Mouse (Mus musculus) forebrain, embryonic 15.5 days (tissue): ENCODE results near the gene Myh9. TPM values are rescaled to one million over a fixed set of nuclear protein-coding genes. Genes with fewer than 3 reads are reported as not detected.
A peak's percentile ranks its signal among the peaks of the same experiment; 100 is the strongest.
"Not testable (repeated sequence)": the region's sequence is repeated elsewhere in the genome, so short reads cannot be mapped to it uniquely, and the experiment has no call there.

Experiments
- ATAC-seq: fragments of 200-750 bp; cut with Nextera tagmentation; replicated peaks from 2 replicates; pipeline ENCODE4 v1.8.0; 2017; ENCODE audit warnings: mild to moderate bottlenecking, moderate TSS enrichment, moderate library complexity
- H3K27ac ChIP-seq: fragments of 300-500 bp; sonication (generic); replicated peaks from 2 replicates; pipeline ENCODE4 v1.5.1; 2015; ENCODE audit warnings: mild to moderate bottlenecking, inconsistent platforms
- H3K27me3 ChIP-seq: fragments of 300-500 bp; sonication (generic); 2 replicates; pipeline ENCODE4 v1.6.1; 2015; ENCODE audit warnings: inconsistent platforms
- H3K36me3 ChIP-seq: fragments of 300-500 bp; sonication (generic); 2 replicates; pipeline ENCODE4 v1.6.1; 2015; ENCODE audit warnings: mild to moderate bottlenecking, inconsistent platforms
- H3K4me1 ChIP-seq: fragments of 300-500 bp; sonication (generic); 2 replicates; pipeline ENCODE4 v1.6.1; 2015; ENCODE audit warnings: inconsistent platforms
- H3K4me2 ChIP-seq: fragments of 300-500 bp; sonication (generic); replicated peaks from 2 replicates; pipeline ENCODE4 v1.6.1; 2015; ENCODE audit warnings: mild to moderate bottlenecking, inconsistent platforms
- H3K4me3 ChIP-seq: fragments of 300-500 bp; sonication (generic); 2 replicates; pipeline ENCODE4 v1.5.1; 2015; ENCODE audit warnings: mild to moderate bottlenecking, inconsistent platforms
- H3K9ac ChIP-seq: fragments of 300-500 bp; sonication (generic); replicated peaks from 2 replicates; pipeline ENCODE4 v1.6.1; 2015; ENCODE audit warnings: mild to moderate bottlenecking, inconsistent platforms
- H3K9me3 ChIP-seq: fragments of 300-500 bp; sonication (generic); 2 replicates; pipeline ENCODE4 v1.6.1; 2016; ENCODE audit warnings: inconsistent platforms
- WGBS: fragments of 180-500 bp; shearing (Covaris S2); methylation state at CpG from one replicate; pipeline ENCODE4 v1.1.7; 2015; ENCODE audit warnings: mixed read lengths; 5-methylcytosine and 5-hydroxymethylcytosine counted together
- polyA plus RNA-seq: library from polyadenylated mRNA; unstranded; fragments of >200 nt; fragmentation: Nextera tagmentation; extraction: Ambion mirVana; gene quantifications from 2 replicates; pipeline ENCODE4 v1.2.1, GENCODE M21; 2015

The Myh9 gene
- polyA plus RNA-seq, 1 experiment from 2014 or later: 12.3 TPM

- H3K36me3 ChIP-seq: no peaks in the 10 kb centered on the region
- H3K4me2 ChIP-seq: no peak overlapping the region
- WGBS: 65% methylated on average over 3 of the region's 3 CpGs
- no peak overlapping the region for H3K27ac ChIP-seq
- H3K9me3 ChIP-seq: no peaks in the 10 kb centered on the region
- H3K4me1 ChIP-seq: peaks cover 2% of the 10 kb centered on the region; the same call in 1 of the 2 replicates
- H3K27me3 ChIP-seq: no peaks in the 10 kb centered on the region
- ATAC-seq: no peak
- H3K4me3 ChIP-seq: no peak overlapping the region
- no peak overlapping the region for H3K9ac ChIP-seq
Measured at GRCm38 (mm10) chr15:77847826-77848225, 5.9 kb upstream of the Myh9 start.

- WGBS: 77% methylated on average over 3 of the region's 3 CpGs
- ATAC-seq: no peak
Measured at GRCm38 (mm10) chr15:77847108-77847507, 5.1 kb upstream of the Myh9 start.

GRCm38 (mm10) chr15:77845931-77846595 is 4.1 kb upstream of the Myh9 start:
- H3K4me3 ChIP-seq, H3K27me3 ChIP-seq, H3K36me3 ChIP-seq, H3K4me1 ChIP-seq, H3K9me3 ChIP-seq, H3K9ac ChIP-seq, H3K27ac ChIP-seq, H3K4me2 ChIP-seq, ATAC-seq: not testable (repeated sequence)
- 87% methylated on average over 11 of the region's 11 CpGs for WGBS

More at GRCm38 (mm10) chr15:77847108-77847507, 5.1 kb upstream of the Myh9 start:
- H3K4me1 ChIP-seq: peaks cover 5% of the 10 kb centered on the region; the same call in 1 of the 2 replicates
- no peaks in the 10 kb centered on the region for H3K27me3 ChIP-seq
- H3K4me2 ChIP-seq: no peak overlapping the region
- no peaks in the 10 kb centered on the region for H3K36me3 ChIP-seq
- no peak overlapping the region for H3K27ac ChIP-seq
- no peak overlapping the region for H3K9ac ChIP-seq
- no peaks in the 10 kb centered on the region for H3K9me3 ChIP-seq
- no peak overlapping the region for H3K4me3 ChIP-seq

- ATAC-seq: no peak
- Histone ChIP-seq H3K36me3 (no peaks in the 10 kb centered on the region), H3K4me3 (no peak overlapping the region), H3K9me3 (no peaks in the 10 kb centered on the region), H3K4me1 (peaks cover 16% of the 10 kb centered on the region), H3K27ac (no peak overlapping the region), H3K4me2 (no peak overlapping the region), H3K27me3 (no peaks in the 10 kb centered on the region), H3K9ac (no peak overlapping the region)
- 84% methylated on average over 16 of the region's 16 CpGs for WGBS
Measured at GRCm38 (mm10) chr15:77844955-77845635, 3.1 kb upstream of the Myh9 start.

GRCm38 (mm10) chr15:77844048-77844447 is 2.1 kb upstream of the Myh9 start:
- Histone ChIP-seq H3K9ac (no peak overlapping the region), H3K36me3 (no peaks in the 10 kb centered on the region), H3K27ac (no peak overlapping the region)

DNA sequence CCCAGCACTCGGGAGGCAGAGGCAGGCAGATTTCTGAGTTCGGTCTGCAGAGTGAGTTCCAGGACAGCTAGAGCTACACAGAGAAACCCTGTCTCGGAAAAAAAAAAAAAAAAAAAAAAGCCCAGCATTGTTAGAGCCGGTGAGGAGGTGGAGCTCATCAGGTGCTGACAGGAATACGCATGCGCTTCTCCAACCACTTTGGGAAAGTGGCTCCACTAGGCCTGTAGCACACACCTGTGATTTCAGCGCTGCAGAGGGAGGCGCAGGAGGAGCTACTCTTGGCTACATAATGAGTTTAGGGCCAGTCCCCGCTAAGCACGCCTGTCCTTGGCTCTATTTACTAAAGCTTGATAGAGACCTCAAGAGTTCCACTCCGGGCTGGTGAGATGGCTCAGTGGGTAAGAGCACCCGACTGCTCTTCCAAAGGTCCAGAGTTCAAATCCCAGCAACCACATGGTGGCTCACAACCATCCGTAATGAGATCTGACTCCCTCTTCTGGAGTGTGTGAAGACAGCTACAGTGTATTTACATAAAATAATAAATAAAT is 1.6 kb upstream of the Myh9 start:
- 67% methylated on average over 13 of the region's 13 CpGs for WGBS

More at GRCm38 (mm10) chr15:77844048-77844447, 2.1 kb upstream of the Myh9 start:
- H3K27me3 ChIP-seq: no peaks in the 10 kb centered on the region
- peaks cover 26% of the 10 kb centered on the region for H3K4me1 ChIP-seq
- 76% methylated on average over 6 of the region's 6 CpGs for WGBS
- H3K4me2 ChIP-seq: no peak overlapping the region
- no peak for ATAC-seq
- no peaks in the 10 kb centered on the region for H3K9me3 ChIP-seq
- no peak overlapping the region for H3K4me3 ChIP-seq

DNA sequence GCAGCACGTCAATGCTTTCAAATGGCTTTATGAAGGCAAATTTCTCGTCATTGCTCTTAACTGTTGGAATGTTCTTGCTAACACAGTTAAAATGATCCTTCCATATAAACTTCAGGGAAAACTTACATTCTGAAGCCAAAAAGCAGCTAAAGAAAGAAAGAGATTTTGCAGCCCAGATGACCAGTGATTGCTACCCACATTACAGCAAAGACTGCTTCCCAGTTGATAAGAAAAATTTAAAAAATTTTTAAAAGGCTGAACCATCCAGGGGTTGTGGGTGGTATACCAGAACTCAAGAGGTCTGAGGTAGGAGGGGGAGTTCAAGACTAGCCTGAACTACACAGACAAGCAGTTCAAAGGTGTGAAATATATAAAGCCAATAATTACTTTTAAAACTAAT is 1.1 kb upstream of the Myh9 start:
- Histone ChIP-seq H3K27ac (no peak overlapping the region), H3K4me3 (peak overlapping the region; percentile 60; the same call in 1 of the 2 replicates), H3K36me3 (no peaks in the 10 kb centered on the region), H3K27me3 (no peaks in the 10 kb centered on the region), H3K9ac (no peak overlapping the region), H3K4me1 (peaks cover 26% of the 10 kb centered on the region), H3K9me3 (no peaks in the 10 kb centered on the region), H3K4me2 (peak overlapping the region; percentile 59)
- WGBS: 32% methylated on average over 2 of the region's 2 CpGs
- no peak for ATAC-seq

More for the DNA sequence above, 1.6 kb upstream of the Myh9 start:
- not testable (repeated sequence) for H3K9me3 ChIP-seq, H3K4me3 ChIP-seq, H3K9ac ChIP-seq, H3K36me3 ChIP-seq, H3K27me3 ChIP-seq, ATAC-seq, H3K27ac ChIP-seq, H3K4me2 ChIP-seq
- peaks cover 26% of the 10 kb centered on the region for H3K4me1 ChIP-seq

GRCm38 (mm10) chr15:77841361-77842046 is 471 bp downstream of the Myh9 start:
- peak; percentile 66 for ATAC-seq
- Histone ChIP-seq H3K27me3 (no peaks in the 10 kb centered on the region), H3K9ac (peak overlapping the region; percentile 70), H3K9me3 (no peaks in the 10 kb centered on the region), H3K4me3 (peak overlapping the region; percentile 60), H3K4me1 (peaks cover 39% of the 10 kb centered on the region), H3K27ac (peak overlapping the region; percentile 80), H3K36me3 (no peaks in the 10 kb centered on the region), H3K4me2 (peak overlapping the region; percentile 96)
- WGBS: under 1% methylated on average over 79 of the region's 80 CpGs

- Histone ChIP-seq H3K27me3 (no peaks in the 10 kb centered on the region), H3K9ac (peak overlapping the region; percentile 70), H3K4me1 (peaks cover 45% of the 10 kb centered on the region), H3K4me3 (peak overlapping the region; percentile 60), H3K27ac (0 out of 2 replicates have a peak overlapping the region, but pooled peaks have one; percentile 80), H3K4me2 (peak overlapping the region; percentile 96), H3K9me3 (no peaks in the 10 kb centered on the region), H3K36me3 (no peaks in the 10 kb centered on the region)
- WGBS: 4% methylated on average over 36 of the region's 36 CpGs
- no peak for ATAC-seq
Measured at GRCm38 (mm10) chr15:77840450-77841360, 1.3 kb downstream of the Myh9 start.

DNA sequence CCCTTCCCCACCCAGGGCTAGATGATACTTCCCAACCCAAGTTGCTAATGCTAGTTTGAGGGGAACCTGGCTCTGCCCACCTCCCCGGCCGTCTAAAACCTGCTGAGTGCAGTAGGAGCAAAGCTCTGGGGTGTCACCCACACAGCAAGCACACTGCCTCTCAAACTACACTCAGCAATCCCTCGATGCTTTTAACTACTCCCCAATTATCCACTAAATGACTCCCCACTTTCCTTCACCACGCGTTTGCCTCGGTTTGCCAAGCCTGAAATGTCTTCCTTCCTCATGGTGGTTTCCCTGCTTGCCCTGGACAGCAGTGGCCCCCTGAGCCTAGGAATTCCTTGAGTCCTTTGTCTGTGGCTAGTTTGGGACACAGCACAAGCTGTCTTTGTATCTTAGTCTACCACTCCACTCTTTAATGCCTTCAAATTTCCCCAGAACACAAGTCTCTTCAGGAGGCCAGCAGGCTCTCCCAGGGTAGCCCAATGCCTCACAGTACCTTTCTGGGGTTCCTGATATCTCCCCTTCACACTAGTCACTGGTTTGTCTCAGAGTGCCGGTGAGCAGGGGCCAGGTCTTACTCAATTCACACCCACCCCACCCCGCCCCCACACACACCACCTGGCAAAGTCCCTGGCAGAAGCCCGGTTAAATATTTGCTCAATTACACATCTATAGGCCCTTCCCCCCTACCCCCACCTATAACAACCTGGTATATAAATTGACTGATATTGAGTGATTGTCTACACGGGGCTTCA is 2.3 kb downstream of the Myh9 start:
- ATAC-seq: no peak
- peak overlapping the region; percentile 17; the same call in 1 of the 2 replicates for H3K9ac ChIP-seq
- H3K36me3 ChIP-seq: no peaks in the 10 kb centered on the region
- H3K4me3 ChIP-seq: peak overlapping the region; percentile 60
- WGBS: 8% methylated on average over 10 of the region's 10 CpGs
- peak overlapping the region; percentile 96 for H3K4me2 ChIP-seq
- H3K9me3 ChIP-seq: no peaks in the 10 kb centered on the region
- peak overlapping the region; percentile 46; the same call in 1 of the 2 replicates for H3K27ac ChIP-seq
- peaks cover 45% of the 10 kb centered on the region for H3K4me1 ChIP-seq
- H3K27me3 ChIP-seq: no peaks in the 10 kb centered on the region
